Mouse (Mus musculus) thymus, postnatal 4 days (tissue): ENCODE measurements around the gene Prpsap1.

Experiments used
- DNase-seq: peaks from one replicate; pipeline ENCODE4 v3.0.0; 2021

Gene Prpsap1

GRCm38 (mm10) chr11:116493795-116494252 is at the start of gene Prpsap1:
Gene Prpsap1 (minus strand): TSS chr11:116494202.
- peak; percentile 63 for DNase-seq

DNA sequence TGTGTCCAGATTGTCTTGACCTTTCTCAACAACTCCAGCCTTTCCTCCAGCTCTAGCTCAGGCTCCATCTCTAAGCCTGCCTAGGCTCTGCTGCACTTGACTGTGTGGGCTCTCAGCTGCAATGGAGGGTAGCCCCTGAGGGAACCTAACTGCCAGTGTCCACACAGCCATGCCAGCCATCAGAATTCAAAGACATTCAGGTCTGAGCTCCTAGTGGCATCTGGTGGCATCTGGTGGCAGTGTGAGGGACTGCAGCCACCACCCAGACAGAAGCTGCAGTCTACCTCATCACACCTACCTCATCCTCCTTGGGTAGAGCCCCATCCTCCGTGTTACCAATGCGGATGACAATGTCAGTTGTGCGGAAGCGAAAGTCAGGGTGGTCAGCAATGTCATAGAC is 49.1 kb upstream of the Prpsap1 start:
- peak; percentile 63 for DNase-seq

GRCm38 (mm10) chr11:116541183-116541582 is 47.2 kb upstream of the Prpsap1 start:
- DNase-seq: no peak

- DNase-seq: no peak
Observed at GRCm38 (mm10) chr11:116538142-116538735, 44.2 kb upstream of the Prpsap1 start.

DNA sequence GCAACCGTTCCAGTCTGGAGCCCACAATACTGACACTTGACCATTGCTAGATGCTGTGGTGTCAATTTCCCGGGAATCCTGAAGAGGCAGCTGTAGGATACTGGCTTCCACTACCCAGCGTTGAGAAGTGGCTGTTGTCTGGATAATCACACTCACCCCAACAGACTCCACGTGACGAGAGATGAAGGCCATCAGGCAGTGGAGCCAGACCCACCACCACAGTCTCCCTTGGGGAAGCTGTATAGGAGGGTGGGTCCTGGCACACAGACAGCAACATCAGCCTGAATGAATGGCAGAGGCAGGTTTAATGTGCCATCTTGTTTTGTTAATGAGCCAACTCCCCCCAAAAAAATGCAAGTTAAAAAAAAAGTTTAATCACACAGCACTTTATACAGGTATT is 43.4 kb upstream of the Prpsap1 start:
- no peak for DNase-seq

GRCm38 (mm10) chr11:116536685-116537084 is 42.7 kb upstream of the Prpsap1 start:
- no peak for DNase-seq

- DNase-seq: peak; percentile 62
Observed at GRCm38 (mm10) chr11:116534154-116534865, 40.3 kb upstream of the Prpsap1 start.

- DNase-seq: peak; percentile 36
Observed at GRCm38 (mm10) chr11:116533341-116534153, 39.5 kb upstream of the Prpsap1 start.

- DNase-seq: peak; percentile 67
Observed at GRCm38 (mm10) chr11:116532810-116533338, 38.9 kb upstream of the Prpsap1 start.

GRCm38 (mm10) chr11:116532262-116532809 is 38.3 kb upstream of the Prpsap1 start:
- DNase-seq: peak; percentile 23

DNA sequence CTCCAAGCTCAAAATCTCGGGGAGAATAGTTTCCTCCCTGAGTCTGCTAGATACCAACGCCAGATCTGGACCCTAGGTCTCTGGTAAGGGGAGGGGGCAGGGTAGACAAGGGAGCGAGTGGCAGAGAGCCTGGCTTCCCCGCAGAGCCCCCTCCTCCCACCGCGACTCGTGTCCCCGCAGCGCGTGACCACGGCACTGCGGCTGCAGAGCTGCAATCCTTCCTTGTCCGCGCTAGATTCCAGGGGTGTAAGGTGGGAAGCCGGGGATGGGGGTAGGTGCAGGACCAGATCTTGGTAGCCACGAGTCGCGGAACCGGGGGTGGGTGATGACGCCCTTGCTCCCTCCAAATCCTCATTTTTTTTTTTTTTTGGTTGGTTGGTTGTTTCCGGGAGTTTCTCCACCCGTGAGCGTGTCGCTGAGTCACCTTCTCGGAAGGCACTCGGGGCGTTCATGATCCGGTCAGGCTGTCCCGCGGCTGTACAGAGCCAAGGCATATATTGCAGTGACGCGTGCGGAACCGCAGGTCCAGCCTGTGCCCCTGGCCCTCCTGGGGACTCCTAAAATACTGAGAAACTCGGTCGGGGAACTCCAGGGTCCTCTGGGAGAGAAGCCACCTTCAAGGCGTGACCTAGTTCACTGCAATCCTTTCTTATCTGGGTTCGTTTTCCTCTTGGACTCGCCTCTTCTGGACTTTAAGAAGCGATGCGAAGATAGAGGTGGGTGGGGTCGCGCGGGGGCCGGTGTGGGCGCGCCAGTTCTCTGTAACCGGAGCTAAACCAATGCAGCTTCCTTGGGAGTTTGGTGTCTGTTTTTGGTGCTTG is 37.6 kb upstream of the Prpsap1 start:
- DNase-seq: no peak

GRCm38 (mm10) chr11:116530187-116531147 is 36.5 kb upstream of the Prpsap1 start, which contains the start of gene Sphk1:
Gene Sphk1 (plus strand): TSS chr11:116530925.
- no peak for DNase-seq

DNA sequence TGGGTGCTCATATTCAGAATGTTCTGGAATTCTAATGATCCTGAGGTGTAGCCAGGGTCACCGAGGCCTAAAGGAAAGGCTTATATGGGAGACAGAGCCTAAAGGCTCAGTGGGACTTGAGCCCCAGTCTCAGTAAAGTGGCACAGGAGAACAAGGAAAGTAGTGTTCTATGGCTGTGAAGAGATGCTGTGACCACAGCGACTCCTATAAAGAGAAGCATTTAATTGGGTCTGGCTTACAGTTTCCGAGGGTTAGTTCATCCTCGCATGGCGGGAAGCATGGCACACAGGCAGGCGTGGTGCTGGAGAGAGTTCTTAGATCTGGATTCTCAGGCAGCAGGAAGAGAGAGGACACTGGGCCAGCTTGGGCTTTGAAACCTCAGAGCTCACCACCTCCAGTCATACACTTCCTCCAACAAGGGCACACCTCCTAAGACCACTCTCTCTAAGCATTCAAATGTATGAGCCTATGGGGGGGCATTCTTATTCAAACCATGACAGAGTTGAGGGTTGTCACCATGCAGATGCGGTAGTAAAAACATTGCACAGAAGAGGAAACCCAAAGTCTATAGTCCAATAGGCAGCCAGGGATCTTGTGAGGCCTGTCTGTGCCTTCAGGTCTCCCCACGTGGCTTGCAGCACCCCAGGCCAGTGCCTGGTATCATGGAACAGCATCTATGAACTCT is 34.8 kb upstream of the Prpsap1 start:
- DNase-seq: no peak

GRCm38 (mm10) chr11:116523699-116524189 is 29.7 kb upstream of the Prpsap1 start:
- DNase-seq: no peak

- DNase-seq: no peak
Observed at GRCm38 (mm10) chr11:116522886-116523698, 29.1 kb upstream of the Prpsap1 start.

DNA sequence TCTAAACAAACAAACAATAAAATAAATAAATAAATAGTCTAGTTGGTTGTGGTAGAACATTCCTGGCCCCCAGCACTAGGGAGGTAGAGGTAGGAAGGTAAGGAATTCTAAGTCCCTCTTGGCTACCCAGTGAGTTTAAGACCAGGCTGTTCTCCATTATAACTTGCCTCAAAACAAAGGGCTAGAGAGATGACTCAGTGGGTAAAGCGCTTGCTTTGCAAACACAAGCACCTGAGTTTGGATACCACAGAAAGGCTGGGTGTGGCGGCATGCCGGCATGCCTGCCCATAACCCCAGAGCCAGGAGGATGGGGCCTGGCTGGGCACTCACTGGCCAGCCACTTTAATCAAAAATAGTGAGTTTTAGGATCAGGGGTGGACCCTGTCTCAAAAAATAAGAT is 28.0 kb upstream of the Prpsap1 start:
- DNase-seq: no peak

GRCm38 (mm10) chr11:116521143-116521542 is 27.1 kb upstream of the Prpsap1 start:
- no peak for DNase-seq

GRCm38 (mm10) chr11:116518482-116518881 is 24.5 kb upstream of the Prpsap1 start:
- no peak for DNase-seq
